Mouse (Mus musculus) olfactory bulb, adult 2 months (tissue): ENCODE data around the gene St6gal1. TPM values are rescaled to one million over a fixed set of nuclear protein-coding genes. Genes with fewer than 3 reads are reported as not detected.

Source experiments
- H3K27ac ChIP-seq: fragments of 200-500 bp; 2 replicates; pipeline ENCODE4 v1.5.1; 2012; ENCODE audit warnings: low read depth, low read length; ENCODE audit not compliant: insufficient read depth
- H3K4me1 ChIP-seq: fragments of 200-500 bp; 2 replicates; pipeline ENCODE4 v1.6.1; 2012; ENCODE audit warnings: low read length; ENCODE audit not compliant: control insufficient read depth, insufficient read depth
- H3K4me3 ChIP-seq: fragments of 200-500 bp; 2 replicates; pipeline ENCODE4 v1.5.1; 2012; ENCODE audit warnings: mild to moderate bottlenecking, low read depth, low read length, moderate library complexity; ENCODE audit not compliant: insufficient read depth
- CTCF ChIP-seq: fragments of 200-500 bp; IDR thresholded peaks from 2 replicates; pipeline ENCODE4 v1.5.1; 2012; ENCODE audit warnings: low read depth, mild to moderate bottlenecking, low read length, moderate library complexity; ENCODE audit not compliant: insufficient read depth
- POLR2A ChIP-seq: fragments of 200-500 bp; IDR thresholded peaks from 2 replicates; pipeline ENCODE4 v1.6.1; 2012; ENCODE audit warnings: mild to moderate bottlenecking, low read depth, low read length, moderate library complexity; ENCODE audit not compliant: insufficient read depth
- WGBS: fragments of 180-500 bp; shearing (Covaris S2); methylation state at CpG from one replicate; pipeline ENCODE4 v1.1.7; 2018; 5-methylcytosine and 5-hydroxymethylcytosine counted together
- polyA plus RNA-seq: library from polyadenylated mRNA; stranded (reverse); fragments of >200 nt; gene quantifications from 2 replicates; pipeline ENCODE4 v1.2.4, GENCODE M21; 2012; ENCODE audit warnings: low replicate concordance; ENCODE audit not compliant: missing spikeins, insufficient read depth, insufficient read length

St6gal1 gene
- polyA plus RNA-seq, 1 experiment = not detected

- WGBS = 68% methylated on average over 5 of the region's 5 CpGs
- TF ChIP-seq POLR2A (no peak), CTCF (no peak)
- Histone ChIP-seq H3K4me3 (no peak overlapping the region), H3K4me1 (no peaks in the 10 kb centered on the region), H3K27ac (no peak overlapping the region)
Measured at GRCm38 (mm10) chr16:23215241-23215900, 9.2 kb upstream of the St6gal1 start.

- TF ChIP-seq POLR2A (no peak), CTCF (no peak)
- 90% methylated on average over 9 of the region's 9 CpGs for WGBS
- H3K27ac ChIP-seq = no peak overlapping the region
- H3K4me1 ChIP-seq = no peaks in the 10 kb centered on the region
- no peak overlapping the region for H3K4me3 ChIP-seq
Measured at GRCm38 (mm10) chr16:23216366-23216765, 8.2 kb upstream of the St6gal1 start.

DNA sequence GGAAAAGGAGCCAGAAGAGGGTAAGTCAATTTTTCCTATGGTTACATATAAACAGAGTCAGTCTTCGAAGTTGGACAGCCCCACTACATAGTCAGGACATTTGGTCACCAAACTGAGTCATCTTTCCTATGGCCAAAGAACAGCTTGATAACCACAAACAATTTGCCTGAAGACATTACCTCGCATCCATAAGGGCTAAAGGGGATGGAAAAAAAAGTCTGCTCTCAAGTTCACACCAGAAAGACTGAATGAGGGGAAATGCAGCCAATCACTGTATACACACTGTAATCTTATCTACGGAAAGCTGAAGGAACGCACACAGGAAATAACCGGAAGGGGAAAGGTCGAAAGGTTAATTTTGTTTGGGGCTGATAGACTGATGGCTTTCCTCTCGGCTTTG, 6.2 kb upstream of the St6gal1 start:
- Histone ChIP-seq H3K4me1 (no peaks in the 10 kb centered on the region), H3K27ac (no peak overlapping the region), H3K4me3 (no peak overlapping the region)
- WGBS = 83% methylated on average over 7 of the region's 7 CpGs
- no peak for TF ChIP-seq CTCF
- no peak for TF ChIP-seq POLR2A

DNA sequence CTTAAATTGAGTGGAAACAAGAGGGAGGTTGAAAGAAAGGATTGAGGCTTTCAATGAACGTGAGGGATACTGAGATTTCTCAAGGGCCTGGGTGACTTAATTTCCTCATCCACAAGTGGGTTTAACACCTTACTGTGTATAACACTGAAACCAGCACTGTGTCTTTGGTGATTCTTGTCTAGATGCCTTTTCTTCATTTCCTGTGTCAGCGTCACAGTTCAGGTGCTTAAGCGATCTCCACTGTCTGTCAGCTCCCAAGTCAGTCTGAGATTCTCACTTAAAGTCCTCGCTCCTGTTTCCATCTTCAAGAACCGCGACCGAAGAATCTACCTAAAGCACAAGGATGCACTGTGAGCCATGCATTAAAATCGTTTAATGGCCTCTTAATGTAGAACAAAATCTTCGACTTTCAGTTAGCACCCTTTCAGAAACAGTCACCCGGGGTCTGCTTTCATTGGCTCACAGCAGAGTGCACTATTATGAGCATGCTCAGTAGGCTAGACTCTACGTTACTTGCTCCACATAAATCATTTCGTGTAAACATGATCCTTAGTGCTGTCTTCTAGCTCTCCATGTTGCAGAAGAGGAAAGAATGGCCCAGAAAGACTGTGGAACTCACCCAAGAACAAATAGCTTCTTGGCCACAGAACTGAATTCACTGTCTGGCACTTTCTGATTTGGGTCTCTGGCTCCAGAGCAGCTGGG, 1.2 kb upstream of the St6gal1 start:
- peaks cover 3% of the 10 kb centered on the region; the same call in 1 of the 2 replicates for H3K4me1 ChIP-seq
- 61% methylated on average over 12 of the region's 12 CpGs for WGBS
- H3K27ac ChIP-seq = peak overlapping the region; percentile 70; the same call in 1 of the 2 replicates
- H3K4me3 ChIP-seq = peak overlapping the region; percentile 33
- TF ChIP-seq POLR2A (no peak), CTCF (no peak)

DNA sequence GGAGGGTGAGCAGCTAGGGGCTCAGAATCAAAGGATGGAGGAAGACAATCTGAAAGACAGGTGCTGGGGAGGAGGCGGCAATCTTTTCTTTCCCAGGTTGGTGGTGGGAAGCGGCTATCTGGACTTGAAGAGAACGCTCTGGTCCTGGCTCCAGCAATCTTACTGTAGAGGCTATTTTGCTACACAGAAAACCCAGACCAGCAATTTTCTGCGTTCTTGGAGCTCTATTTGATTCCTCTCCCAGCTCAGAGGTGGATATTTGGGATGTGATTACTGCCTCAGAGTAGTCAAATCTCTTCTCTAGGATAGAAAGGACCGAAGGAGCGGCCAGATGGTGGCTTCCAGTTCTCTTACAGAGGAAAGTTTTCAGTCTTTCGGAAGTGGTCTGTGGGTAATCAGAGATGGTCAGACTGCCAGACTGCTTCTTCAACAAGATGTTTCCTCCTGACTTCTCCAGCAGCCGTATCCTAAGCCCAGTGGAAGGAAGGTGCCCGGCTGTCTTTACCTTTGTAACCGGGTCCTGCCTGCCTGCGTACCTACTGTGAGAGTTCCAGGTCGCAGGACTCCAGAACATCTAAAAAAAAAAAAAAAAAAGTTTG, 570 bp upstream of the St6gal1 start:
- peak overlapping the region; percentile 70 for H3K27ac ChIP-seq
- TF ChIP-seq CTCF (no peak), POLR2A (no peak)
- WGBS = 22% methylated on average over 12 of the region's 12 CpGs
- peak overlapping the region; percentile 33 for H3K4me3 ChIP-seq
- H3K4me1 ChIP-seq = peaks cover 3% of the 10 kb centered on the region; the same call in 1 of the 2 replicates

DNA sequence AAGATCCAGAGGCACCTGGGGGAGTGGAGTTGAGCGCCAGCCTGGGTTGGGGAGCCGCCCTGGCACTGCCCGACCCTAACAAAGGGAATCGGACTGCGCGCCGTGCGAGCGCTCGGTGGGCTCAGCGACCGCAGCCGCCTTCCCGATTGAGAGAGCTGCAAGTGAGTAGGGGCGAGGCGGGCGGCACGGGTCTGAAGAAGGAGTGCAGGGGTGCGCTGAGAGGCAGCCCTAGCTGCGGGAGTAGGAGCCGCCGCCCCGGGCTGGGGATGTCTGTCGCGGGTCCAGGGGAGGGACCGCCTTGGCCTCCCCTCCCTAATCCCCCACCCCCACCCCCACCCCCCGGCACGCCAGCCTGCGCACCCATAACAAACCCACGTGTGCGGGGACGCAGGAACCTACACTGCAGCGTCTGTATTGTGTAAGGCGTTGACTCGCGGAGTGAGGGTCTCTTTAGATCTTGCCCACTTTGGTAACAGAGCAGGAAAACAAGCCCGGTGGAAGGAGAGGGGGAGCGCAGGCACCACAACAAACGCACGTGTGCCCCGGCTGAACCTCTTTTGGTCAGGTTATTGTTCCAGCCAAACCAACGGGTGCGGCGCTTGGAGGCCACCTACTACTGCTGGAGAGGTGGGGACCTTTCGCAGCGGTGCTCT, 655 bp downstream of the St6gal1 start:
- under 1% methylated on average over 46 of the region's 46 CpGs for WGBS
- Histone ChIP-seq H3K4me1 (peaks cover 3% of the 10 kb centered on the region; the same call in 1 of the 2 replicates), H3K27ac (peak overlapping the region; percentile 87), H3K4me3 (peak overlapping the region; percentile 73)
- TF ChIP-seq POLR2A = no peak
- no peak for TF ChIP-seq CTCF

GRCm38 (mm10) chr16:23225821-23226600, 1.5 kb downstream of the St6gal1 start:
- 1% methylated on average over 28 of the region's 28 CpGs for WGBS

DNA sequence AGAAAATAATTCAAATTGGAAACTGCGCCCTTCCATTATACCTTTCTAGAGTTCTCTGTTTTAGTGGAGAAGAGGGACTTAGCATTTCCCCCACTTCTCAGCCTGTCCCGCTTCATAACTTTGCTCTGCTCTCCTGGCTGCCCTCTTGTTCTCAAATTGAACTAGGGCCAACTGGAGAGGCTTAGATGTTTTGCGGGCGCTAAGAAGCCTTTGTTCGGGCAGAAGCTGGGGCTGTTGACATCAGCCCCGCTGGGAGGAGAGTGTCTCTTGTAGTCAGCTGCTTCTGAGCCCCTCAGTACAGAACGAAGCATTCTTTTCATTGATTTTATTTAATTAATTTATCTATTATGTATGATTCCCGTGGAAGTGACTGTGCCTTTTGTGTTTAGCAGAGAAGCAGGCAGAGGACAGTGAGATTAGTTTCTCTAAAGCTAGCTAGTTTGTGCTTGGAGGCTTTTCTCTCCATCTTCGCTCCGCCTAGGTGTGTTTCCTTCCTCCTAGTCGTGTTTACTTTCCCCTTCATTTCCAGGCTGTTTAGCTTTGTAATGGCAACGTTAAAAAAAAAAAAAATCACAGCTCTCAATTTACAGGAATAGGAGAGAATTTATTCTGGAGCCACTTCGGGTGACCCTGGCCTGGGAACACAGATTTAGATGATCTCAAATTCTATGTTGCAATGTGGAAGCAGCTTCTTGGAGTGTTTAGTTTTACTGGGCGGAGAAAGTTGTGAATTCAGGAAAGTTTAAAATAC, 2.2 kb downstream of the St6gal1 start:
- 18% methylated on average over 14 of the region's 14 CpGs for WGBS
- H3K4me1 ChIP-seq = peaks cover 7% of the 10 kb centered on the region; the same call in 1 of the 2 replicates
- H3K4me3 ChIP-seq = peak overlapping the region; percentile 73
- peak overlapping the region; percentile 78 for H3K27ac ChIP-seq
- TF ChIP-seq CTCF (no peak), POLR2A (no peak)

More at GRCm38 (mm10) chr16:23225821-23226600, 1.5 kb downstream of the St6gal1 start:
- Histone ChIP-seq H3K4me1 (peaks cover 3% of the 10 kb centered on the region; the same call in 1 of the 2 replicates), H3K27ac (peak overlapping the region; percentile 78), H3K4me3 (peak overlapping the region; percentile 73)
- TF ChIP-seq POLR2A (no peak), CTCF (no peak; the same call in none of the 2 replicates)
